Comparison of ENCODE assay signal across 9 mouse cellular contexts in the genomic region with DNA sequence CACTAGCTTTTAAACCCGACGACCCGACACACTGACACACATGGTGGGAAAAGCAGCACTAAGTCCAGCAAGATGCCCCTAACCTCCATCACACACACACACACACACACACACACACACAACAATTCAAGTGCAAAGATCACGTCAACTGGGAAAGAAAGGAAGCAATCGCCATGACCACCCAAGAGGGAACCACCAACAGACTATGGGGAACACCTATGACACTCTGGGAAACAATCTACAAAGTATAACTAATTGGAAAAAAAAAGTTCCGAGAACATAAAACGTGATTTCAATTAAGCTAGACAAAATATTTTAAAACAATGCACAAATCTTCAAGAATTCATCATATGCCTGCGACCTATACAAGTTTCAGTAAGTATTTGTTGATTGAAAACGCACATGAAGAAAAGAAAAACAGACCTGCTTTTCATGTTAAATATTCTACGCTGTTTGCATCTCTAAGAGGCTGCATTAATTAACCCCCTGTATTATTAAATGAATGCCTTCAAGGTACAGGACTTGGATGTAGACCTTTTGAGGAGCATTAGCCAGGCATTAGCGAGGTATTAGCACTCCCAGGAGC. TPM values are rescaled to one million over a fixed set of nuclear protein-coding genes. Genes with fewer than 3 reads are reported as not detected.
DNase-seq lines count a peak whose midpoint lies in the region; ATAC-seq and TF ChIP-seq lines count a peak whose summit lies in the region.
"Had no signal": no experiment of that assay in that cellular context is flagged by ENCODE, and none has a peak within 500 bp of the region (broad histone marks: within the 10 kb centered on the region; RNA-seq: fewer than 3 reads in every experiment).

No protein-coding gene starts in this region.

- no peaks in the 10 kb centered on the region for H3K36me3 ChIP-seq in kidney, adult 2 months (ENCODE audit: control insufficient read depth, insufficient read depth, low read length)
- H3K36me3 ChIP-seq in hindbrain, postnatal 0 days (ENCODE audit: insufficient read depth, low read length): no peaks in the 10 kb centered on the region; the same call in 1 of the 2 replicates
- H3K36me3 ChIP-seq in myocyte (ENCODE audit: control insufficient read depth, insufficient read depth): peaks cover 10% of the 10 kb centered on the region

- no peak for TF ChIP-seq CTCF in kidney, adult 2 months (conservative IDR thresholded peaks at IDR 0.05; ENCODE audit: insufficient read depth, insufficient read length, low read depth, low read length)
- TF ChIP-seq CTCF in cortical plate, adult 2 months (IDR thresholded peaks at IDR 0.05; ENCODE audit: extremely low read depth, insufficient read depth, low read length): no peak
- TF ChIP-seq CTCF in hindbrain, postnatal 0 days (IDR thresholded peaks at IDR 0.05; ENCODE audit: low read depth): no peak

- peaks cover 22% of the 10 kb centered on the region for H3K79me2 ChIP-seq in myocyte (ENCODE audit: control insufficient read depth, insufficient read depth)

- ATAC-seq in hindbrain, postnatal 0 days: no peak

- no peaks in the 10 kb centered on the region for H3K9me3 ChIP-seq in hindbrain, postnatal 0 days (ENCODE audit: low read length)

- no peak for TF ChIP-seq POLR2A in kidney, adult 2 months (IDR thresholded peaks at IDR 0.05; ENCODE audit: low read depth, low read length)
- TF ChIP-seq POLR2A in cortical plate, adult 2 months (IDR thresholded peaks at IDR 0.05; ENCODE audit: extremely low read depth, insufficient read depth, low read length): no peak
- TF ChIP-seq POLR2A in myocyte (IDR thresholded peaks at IDR 0.05; ENCODE audit: insufficient read length, low read depth): no peak

- H3K4me3 ChIP-seq in kidney, adult 2 months (ENCODE audit: insufficient read depth, low read depth, low read length): peak overlapping the region; percentile 95
- H3K4me3 ChIP-seq in cortical plate, adult 2 months (ENCODE audit: insufficient read depth, low read length): peak overlapping the region; percentile 46; the same call in 1 of the 2 replicates
- H3K4me3 ChIP-seq in hindbrain, postnatal 0 days (ENCODE audit: low read length): peak overlapping the region; percentile 56
- H3K4me3 ChIP-seq in myocyte: peak overlapping the region; percentile 59

- 55% methylated on average over 11 of the region's 11 CpGs for WGBS in kidney, adult 2 months
- 35% methylated on average over 11 of the region's 11 CpGs for WGBS in hindbrain, postnatal 0 days

- no peak overlapping the region for H3ac ChIP-seq in myocyte (ENCODE audit: control insufficient read depth, insufficient read length)

- DNase-seq in kidney, adult 2 months: no peak
- no peak for DNase-seq in kidney, adult 9 months
- DNase-seq in hindbrain, postnatal 0 days (ENCODE audit: low spot score): no peak
- no peak for DNase-seq in urinary bladder, postnatal 14 days (ENCODE audit: low spot score)
- no peak for DNase-seq in layer of hippocampus, postnatal 10 days (ENCODE audit: low spot score in 2 of 2)
- no peak for DNase-seq in layer of hippocampus, postnatal 25 days (ENCODE audit: extremely low spot score in 1 of 2, low spot score in 1 of 2)
- DNase-seq: thymus, adult 2 months had no signal

- H3K4me1 ChIP-seq in kidney, adult 2 months (ENCODE audit: control insufficient read depth, insufficient read depth, low read length): no peaks in the 10 kb centered on the region
- no peaks in the 10 kb centered on the region for H3K4me1 ChIP-seq in cortical plate, adult 2 months (ENCODE audit: control insufficient read depth, insufficient read depth, low read length)
- H3K4me1 ChIP-seq in hindbrain, postnatal 0 days (ENCODE audit: insufficient read depth, low read length): no peaks in the 10 kb centered on the region; the same call in 1 of the 2 replicates

- no peaks in the 10 kb centered on the region for H3K27me3 ChIP-seq in kidney, adult 2 months (replicated peaks; ENCODE audit: control insufficient read depth, insufficient read depth, low read length)
- no peaks in the 10 kb centered on the region for H3K27me3 ChIP-seq in hindbrain, postnatal 0 days (ENCODE audit: insufficient read depth, low read length)
- peaks cover 20% of the 10 kb centered on the region for H3K27me3 ChIP-seq in myocyte (ENCODE audit: control insufficient read depth, insufficient read depth, insufficient read length)

- peak overlapping the region; percentile 54; the same call in 1 of the 2 replicates for H3K9ac ChIP-seq in hindbrain, postnatal 0 days (replicated peaks; ENCODE audit: low read length)

- H3K4me2 ChIP-seq in hindbrain, postnatal 0 days (ENCODE audit: low read depth, low read length): peak overlapping the region; percentile 94
- H3K4me2 ChIP-seq in myocyte (ENCODE audit: low read depth): peak overlapping the region; percentile 81

- no peak overlapping the region for H3K27ac ChIP-seq in kidney, adult 2 months (ENCODE audit: insufficient read depth, low read depth, low read length)
- no peak overlapping the region for H3K27ac ChIP-seq in cortical plate, adult 2 months (ENCODE audit: insufficient read depth, low read length)
- H3K27ac ChIP-seq in hindbrain, postnatal 0 days: no peak overlapping the region

TF ChIP-seq in myocyte, 11 proteins besides CTCF, POLR2A, EP300 and RAD21:
- TF ChIP-seq CEBPB (IDR thresholded peaks at IDR 0.05; ENCODE audit: insufficient read depth, poor library complexity, severe bottlenecking) (no peak), MAX (IDR thresholded peaks at IDR 0.05; ENCODE audit: low read depth) (no peak), SRF (IDR thresholded peaks at IDR 0.05; ENCODE audit: control insufficient read depth, insufficient read length, low read depth) (no peak), TCF3 (IDR thresholded peaks at IDR 0.05; ENCODE audit: insufficient read length, low read depth) (no peak), E2F4 (IDR thresholded peaks at IDR 0.05; ENCODE audit: insufficient read depth) (no peak)

RNA-seq across cellular contexts. Expression of a gene that starts 0.9 kb away (rescaled TPM):
- polyA plus RNA-seq in kidney, adult 2 months (2012; rRNA removed): 1.1 and 1.4 TPM in 2 replicates
- polyA plus RNA-seq in cortical plate, adult 2 months (2012; rRNA removed): 1.4 and 1.6 TPM in 2 replicates
- 6.3 and 8.4 TPM in 2 replicates for total RNA-seq in hindbrain, postnatal 0 days (2014; rRNA removed)
- polyA plus RNA-seq in hindbrain, postnatal 0 days (2015; fragmentation: Nextera tagmentation; extraction: Ambion mirVana): 2.4 and 2.6 TPM in 2 replicates
- polyA plus RNA-seq in myocyte (2012; fragmentation: generic; extraction: Trizol): 0.05 TPM
- 1 to 10 TPM; 3.7 to 4.2 TPM for total RNA-seq in layer of hippocampus, postnatal 10 days (2021)
- total RNA-seq in layer of hippocampus, postnatal 25 days (2021): 1 to 10 TPM; 2.3 to 2.5 TPM

RNA-seq across cellular contexts. Expression of a gene that starts 1.3 kb away (rescaled TPM):
- 3.6 and 5.7 TPM in 2 replicates for polyA plus RNA-seq in kidney, adult 2 months (2012; rRNA removed)
- polyA plus RNA-seq in cortical plate, adult 2 months (2012; rRNA removed): 12.3 and 13.0 TPM in 2 replicates
- total RNA-seq in hindbrain, postnatal 0 days (2014; rRNA removed): 36.2 and 36.6 TPM in 2 replicates
- polyA plus RNA-seq in hindbrain, postnatal 0 days (2015; fragmentation: Nextera tagmentation; extraction: Ambion mirVana): 29.2 and 36.1 TPM in 2 replicates
- 3.5 TPM for polyA plus RNA-seq in myocyte (2012; fragmentation: generic; extraction: Trizol)
- 10 to 100 TPM; 26.7 to 33.2 TPM for total RNA-seq in layer of hippocampus, postnatal 10 days (2021)
- 10 to 100 TPM; 34.2 to 39.1 TPM for total RNA-seq in layer of hippocampus, postnatal 25 days (2021)
